Mouse (Mus musculus): ENCODE measurements around the gene Gm49342.

DNA sequence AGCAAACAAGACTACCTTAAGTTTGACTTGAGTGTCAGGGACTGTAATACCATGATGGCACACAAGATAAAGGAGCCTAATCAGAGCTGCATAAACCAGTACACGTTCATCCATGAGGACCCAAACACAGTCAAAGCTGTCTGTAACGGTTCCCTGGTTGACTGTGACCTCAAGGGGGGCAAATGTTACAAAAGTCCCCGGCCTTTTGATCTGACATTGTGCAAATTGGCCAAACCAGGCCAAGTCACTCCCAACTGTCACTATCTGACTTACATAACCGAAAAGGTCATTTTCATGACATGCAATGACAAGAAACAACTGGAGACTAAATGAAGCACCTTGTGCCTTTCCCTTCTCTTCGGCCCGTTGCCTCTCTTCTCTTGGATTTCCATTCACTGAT lies 65.3 kb downstream of the Gm49342 start:
- TF ChIP-seq EP300 (IDR thresholded peaks at IDR 0.05; ENCODE audit: low read depth) (no peak), CTCF (IDR thresholded peaks at IDR 0.05; ENCODE audit: low read depth) (no peak)
